Mouse (Mus musculus) hindbrain, postnatal 0 days (tissue): ENCODE data around the gene Ldlrad3. TPM values are rescaled to one million over a fixed set of nuclear protein-coding genes. Genes with fewer than 3 reads are reported as not detected.
A peak's percentile ranks its signal among the peaks of the same experiment; 100 is the strongest.

Experiments used
- ATAC-seq: fragments of 200-750 bp; cut with Nextera tagmentation; 2 replicates; pipeline ENCODE4 v1.8.0; 2017; ENCODE audit warnings: mild to moderate bottlenecking, moderate TSS enrichment, moderate library complexity
- DNase-seq: peaks from one replicate; pipeline ENCODE4 v3.0.0-alpha.2; 2015; ENCODE audit warnings: low spot score
- H3K27ac ChIP-seq: fragments of 300-500 bp; sonication (generic); 2 replicates; pipeline ENCODE4 v1.5.1; 2014; ENCODE audit warnings: mild to moderate bottlenecking
- H3K27me3 ChIP-seq: fragments of 300-500 bp; sonication (generic); 2 replicates; pipeline ENCODE4 v1.6.1; 2014; ENCODE audit warnings: low read length, mixed read lengths; ENCODE audit not compliant: insufficient read depth
- H3K36me3 ChIP-seq: fragments of 300-500 bp; sonication (generic); 2 replicates; pipeline ENCODE4 v1.6.1; 2014; ENCODE audit warnings: low read length, mixed read lengths; ENCODE audit not compliant: insufficient read depth
- H3K4me1 ChIP-seq: fragments of 300-500 bp; sonication (generic); 2 replicates; pipeline ENCODE4 v1.6.1; 2014; ENCODE audit warnings: antibody characterized with exemption, low read length, mixed read lengths; ENCODE audit not compliant: insufficient read depth
- H3K4me2 ChIP-seq: fragments of 300-500 bp; sonication (generic); 2 replicates; pipeline ENCODE4 v1.6.1; 2014; ENCODE audit warnings: low read depth, mild to moderate bottlenecking, low read length, moderate library complexity, mixed read lengths
- H3K4me3 ChIP-seq: fragments of 300-500 bp; sonication (generic); 2 replicates; pipeline ENCODE4 v1.5.1; 2014; ENCODE audit warnings: low read length
- H3K9ac ChIP-seq: fragments of 300-500 bp; sonication (generic); replicated peaks from 2 replicates; pipeline ENCODE4 v1.6.1; 2014; ENCODE audit warnings: mild to moderate bottlenecking, low read length, moderate library complexity, mixed read lengths
- H3K9me3 ChIP-seq: fragments of 300-500 bp; sonication (generic); 2 replicates; pipeline ENCODE4 v1.6.1; 2016; ENCODE audit warnings: low read length, mixed read lengths
- CTCF ChIP-seq: IDR thresholded peaks from 2 replicates; pipeline ENCODE4 v1.5.1; 2016; ENCODE audit warnings: antibody characterized with exemption, control low read depth, low read depth
- WGBS: fragments of 180-500 bp; shearing (Covaris S2); extraction: QIAGEN DNeasy Blood & Tissue Kit; methylation state at CpG from one replicate; pipeline ENCODE4 v1.1.7; 2014; 5-methylcytosine and 5-hydroxymethylcytosine counted together
- polyA plus RNA-seq: library from polyadenylated mRNA; unstranded; fragments of >200 nt; fragmentation: Nextera tagmentation; extraction: Ambion mirVana; gene quantifications from 2 replicates; pipeline ENCODE4 v1.2.1, GENCODE M21; 2015
- total RNA-seq: library from RNA; depleted of rRNA; stranded (reverse); fragments of >200 nt; gene quantifications from 2 replicates; pipeline ENCODE4 v1.2.3, GENCODE M21; 2014

Ldlrad3 gene
- total and polyA plus RNA-seq, 2 experiments from 2014 or later, result 21.6 to 32.4 TPM

DNA sequence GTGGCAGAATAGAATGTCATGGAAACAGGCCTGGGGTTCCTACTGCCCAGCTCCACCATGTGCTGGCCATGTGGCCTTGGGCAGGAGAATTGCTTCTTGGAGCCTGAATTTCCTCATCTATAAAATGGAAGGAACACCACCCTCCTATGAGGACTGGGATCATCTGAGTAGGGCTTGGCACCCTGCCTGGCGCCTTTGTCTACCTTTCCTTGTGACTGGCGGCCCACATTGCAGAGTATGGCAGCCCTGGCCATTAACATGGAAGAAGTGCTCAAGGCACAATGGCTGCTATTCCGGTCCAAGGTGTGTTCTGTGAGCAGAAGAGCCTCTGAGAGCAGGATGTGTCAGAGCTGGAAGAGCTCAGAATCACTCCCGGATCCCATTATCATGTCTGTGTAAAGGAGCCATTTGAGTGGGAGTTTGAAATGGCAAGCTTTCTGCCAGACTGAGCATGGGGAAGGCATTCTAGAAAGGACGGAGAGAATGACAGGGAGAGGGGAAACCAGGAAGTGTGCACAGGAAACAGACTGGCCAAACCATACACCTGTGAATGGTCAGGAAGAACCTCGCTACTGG lies 171.6 kb downstream of the Ldlrad3 start:
- H3K27me3 ChIP-seq, result no peaks in the 10 kb centered on the region
- no peak overlapping the region for H3K4me3 ChIP-seq
- no peak for TF ChIP-seq CTCF
- DNase-seq, result no peak
- no peaks in the 10 kb centered on the region for H3K36me3 ChIP-seq
- H3K4me1 ChIP-seq, result no peaks in the 10 kb centered on the region
- 77% methylated on average over 6 of the region's 6 CpGs for WGBS
- H3K9me3 ChIP-seq, result no peaks in the 10 kb centered on the region
- no peak overlapping the region for H3K4me2 ChIP-seq
- ATAC-seq, result 0 out of 2 replicates have a peak, but pooled peaks have one; percentile 18
- H3K9ac ChIP-seq, result no peak overlapping the region
- H3K27ac ChIP-seq, result no peak overlapping the region

DNA sequence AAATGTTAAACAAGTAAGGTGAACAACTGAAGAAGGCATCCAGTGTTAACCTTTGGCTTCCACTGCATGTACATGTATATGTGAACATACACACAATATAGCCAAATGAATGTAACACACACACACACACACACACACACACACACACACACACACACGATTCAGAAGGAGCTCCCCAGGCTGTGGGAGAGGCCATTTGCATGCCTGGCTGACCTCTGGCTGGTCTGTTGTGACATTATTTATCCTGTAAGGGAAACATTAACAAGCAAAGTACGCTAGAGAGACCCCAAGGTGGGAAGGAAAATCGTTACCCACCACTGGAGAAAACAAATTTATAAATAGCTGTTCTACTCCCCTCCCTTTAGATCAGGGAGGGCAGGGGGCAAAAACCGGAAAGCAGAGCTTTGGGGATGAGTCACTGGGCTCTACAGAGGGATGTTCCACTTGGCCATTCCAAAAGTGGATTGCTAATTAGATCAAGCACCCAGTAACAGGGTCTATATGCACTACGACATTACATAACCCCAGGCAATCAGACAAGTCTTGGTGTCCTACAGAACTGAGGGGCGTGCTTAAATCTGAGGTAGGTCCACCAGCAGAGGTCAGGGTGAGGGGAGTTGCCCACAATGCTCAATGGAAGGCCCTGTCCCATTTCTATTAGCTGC lies 174.7 kb downstream of the Ldlrad3 start:
- no peak for ATAC-seq
- no peak overlapping the region for H3K4me2 ChIP-seq
- no peaks in the 10 kb centered on the region for H3K36me3 ChIP-seq
- H3K27ac ChIP-seq, result no peak overlapping the region
- no peak for DNase-seq
- H3K4me1 ChIP-seq, result peaks cover 3% of the 10 kb centered on the region; the same call in 1 of the 2 replicates
- WGBS, result 70% methylated on average over 6 of the region's 6 CpGs
- no peaks in the 10 kb centered on the region for H3K27me3 ChIP-seq
- H3K9me3 ChIP-seq, result no peaks in the 10 kb centered on the region
- no peak overlapping the region for H3K4me3 ChIP-seq
- H3K9ac ChIP-seq, result no peak overlapping the region
- TF ChIP-seq CTCF, result no peak

DNA sequence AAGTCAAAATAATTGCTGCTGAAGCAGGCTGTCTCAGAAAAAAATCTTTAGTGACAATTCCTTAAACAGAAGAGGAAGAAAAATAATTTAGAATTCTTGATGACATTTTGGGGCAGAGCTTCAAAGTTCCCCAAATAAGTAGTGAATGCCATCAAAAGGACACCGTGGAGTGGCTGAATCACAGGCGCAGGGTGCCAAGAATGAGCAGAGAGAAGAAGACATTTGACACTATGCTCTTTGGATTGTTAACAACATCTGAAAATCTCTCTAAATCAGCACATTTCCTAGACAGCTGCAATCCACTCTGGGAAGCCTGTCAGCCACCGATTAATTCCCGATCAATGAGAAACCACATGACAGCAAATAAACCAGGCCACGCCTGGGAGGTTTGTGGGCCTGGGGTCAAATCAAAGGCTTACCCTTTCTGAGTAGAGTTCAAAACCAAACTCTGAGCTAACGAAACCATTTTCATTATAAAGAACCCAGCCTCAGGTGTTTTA lies 176.4 kb downstream of the Ldlrad3 start:
- H3K9me3 ChIP-seq, result no peaks in the 10 kb centered on the region
- no peak overlapping the region for H3K4me2 ChIP-seq
- no peak for DNase-seq
- no peaks in the 10 kb centered on the region for H3K27me3 ChIP-seq
- H3K36me3 ChIP-seq, result no peaks in the 10 kb centered on the region
- H3K9ac ChIP-seq, result no peak overlapping the region
- H3K4me3 ChIP-seq, result no peak overlapping the region
- no peak overlapping the region for H3K27ac ChIP-seq
- H3K4me1 ChIP-seq, result peaks cover 11% of the 10 kb centered on the region
- ATAC-seq, result no peak
- WGBS, result 71% methylated on average over 6 of the region's 6 CpGs
- no peak for TF ChIP-seq CTCF

DNA sequence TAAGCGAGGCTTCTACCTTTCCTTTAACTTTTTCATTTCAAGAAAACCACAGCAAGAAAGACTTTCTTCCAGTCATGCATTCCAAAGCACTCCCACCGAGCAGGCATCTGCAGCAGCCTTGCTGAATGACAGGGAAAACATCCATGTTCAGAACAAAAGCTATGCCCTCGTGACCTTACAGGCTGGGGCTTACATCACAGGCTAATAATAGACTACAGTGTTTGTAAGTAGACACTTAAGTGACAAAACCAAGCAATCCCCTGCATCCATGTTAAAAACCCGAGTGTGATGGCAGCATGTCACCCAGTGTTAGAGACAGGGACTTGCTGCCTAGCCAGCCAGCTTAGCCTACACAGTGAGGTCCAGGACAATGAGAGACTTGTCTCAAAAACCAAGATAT lies 180.0 kb downstream of the Ldlrad3 start:
- peak; percentile 39 for DNase-seq
- Histone ChIP-seq H3K4me2 (no peak overlapping the region), H3K4me1 (peaks cover 23% of the 10 kb centered on the region), H3K9ac (no peak overlapping the region), H3K27ac (peak overlapping the region; percentile 36; the same call in 1 of the 2 replicates), H3K27me3 (no peaks in the 10 kb centered on the region), H3K9me3 (no peaks in the 10 kb centered on the region), H3K4me3 (no peak overlapping the region), H3K36me3 (no peaks in the 10 kb centered on the region)
- 13% methylated on average over 4 of the region's 4 CpGs for WGBS
- no peak for TF ChIP-seq CTCF
- no peak for ATAC-seq

DNA sequence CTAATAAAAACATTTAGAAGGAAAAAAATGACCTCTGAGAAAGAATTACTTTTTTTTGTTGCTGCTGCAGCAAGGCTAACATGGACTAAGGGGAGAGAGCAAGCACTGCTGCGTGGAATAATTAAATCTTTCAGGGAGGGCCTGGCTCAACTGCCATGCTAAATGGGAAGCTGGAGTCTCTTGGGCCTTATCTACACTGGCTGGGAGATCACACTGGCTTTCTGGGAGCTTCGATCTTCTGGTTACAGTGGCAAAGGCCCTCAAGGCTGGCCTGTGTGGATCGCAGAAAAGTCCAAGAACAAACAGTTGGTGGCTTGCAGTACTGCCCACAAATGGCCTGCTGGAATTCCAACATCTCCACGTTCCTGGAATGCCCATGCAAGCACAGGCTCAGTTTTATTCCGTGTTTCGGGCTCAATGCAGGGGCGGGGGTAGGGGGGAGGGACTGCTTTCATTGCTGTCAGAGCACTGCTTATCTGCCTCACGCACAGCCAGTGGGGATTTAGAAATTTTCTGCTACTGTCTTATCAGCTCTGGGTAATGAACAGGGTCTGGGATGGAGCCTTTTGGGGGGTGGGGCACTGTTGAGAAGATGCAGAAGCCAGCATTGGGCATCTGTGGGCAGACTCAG lies 180.7 kb downstream of the Ldlrad3 start:
- peaks cover 23% of the 10 kb centered on the region for H3K4me1 ChIP-seq
- no peak overlapping the region for H3K4me3 ChIP-seq
- peak overlapping the region; percentile 21 for H3K9ac ChIP-seq
- ATAC-seq (peak; percentile 20; the same call in 1 of the 2 replicates), DNase-seq (no peak)
- H3K4me2 ChIP-seq, result no peak overlapping the region
- H3K36me3 ChIP-seq, result no peaks in the 10 kb centered on the region
- H3K27ac ChIP-seq, result peak overlapping the region; percentile 36; the same call in 1 of the 2 replicates
- WGBS, result 27% methylated on average over 8 of the region's 8 CpGs
- no peak for TF ChIP-seq CTCF
- no peaks in the 10 kb centered on the region for H3K9me3 ChIP-seq
- no peaks in the 10 kb centered on the region for H3K27me3 ChIP-seq

DNA sequence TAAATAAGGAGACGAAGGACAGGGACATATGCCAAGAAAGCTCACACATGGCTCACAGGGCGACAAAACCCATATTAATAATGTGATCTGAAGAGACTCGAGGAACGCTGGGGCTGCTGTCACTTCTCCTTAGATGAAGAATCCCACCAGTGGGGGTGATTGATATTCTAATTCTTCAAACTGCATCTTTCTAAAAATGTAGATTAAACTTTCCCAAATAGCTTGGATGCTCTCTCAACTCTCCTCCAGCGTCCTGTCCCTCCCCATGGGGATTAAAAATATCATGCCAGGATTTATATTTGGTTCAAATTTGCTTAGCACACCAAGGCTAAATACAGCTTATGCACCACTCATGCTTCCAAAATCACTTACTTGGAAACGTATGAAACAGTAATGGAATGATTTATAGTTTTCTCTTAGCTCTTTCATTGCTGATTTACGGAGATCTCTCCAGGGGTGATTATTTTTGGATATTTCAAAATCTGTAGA lies 182.4 kb downstream of the Ldlrad3 start:
- Histone ChIP-seq H3K27me3 (no peaks in the 10 kb centered on the region), H3K9me3 (no peaks in the 10 kb centered on the region), H3K4me3 (no peak overlapping the region), H3K4me1 (peaks cover 27% of the 10 kb centered on the region), H3K4me2 (no peak overlapping the region), H3K27ac (peak overlapping the region; percentile 71), H3K9ac (no peak overlapping the region), H3K36me3 (no peaks in the 10 kb centered on the region)
- no peak for ATAC-seq
- no peak for DNase-seq
- WGBS, result 23% methylated on average over 7 of the region's 7 CpGs
- TF ChIP-seq CTCF, result no peak
